Mouse (Mus musculus) hindbrain, postnatal 0 days (tissue): ENCODE results near the gene Gm47841. TPM values are rescaled to one million over a fixed set of nuclear protein-coding genes. Genes with fewer than 3 reads are reported as not detected.

ENCODE experiments used
- ATAC-seq: fragments of 200-750 bp; cut with Nextera tagmentation; 2 replicates; pipeline ENCODE4 v1.8.0; 2017; ENCODE audit warnings: mild to moderate bottlenecking, moderate TSS enrichment, moderate library complexity
- DNase-seq: peaks from one replicate; pipeline ENCODE4 v3.0.0-alpha.2; 2015; ENCODE audit warnings: low spot score
- H3K27ac ChIP-seq: fragments of 300-500 bp; sonication (generic); 2 replicates; pipeline ENCODE4 v1.5.1; 2014; ENCODE audit warnings: mild to moderate bottlenecking
- H3K27me3 ChIP-seq: fragments of 300-500 bp; sonication (generic); 2 replicates; pipeline ENCODE4 v1.6.1; 2014; ENCODE audit warnings: low read length, mixed read lengths; ENCODE audit not compliant: insufficient read depth
- H3K36me3 ChIP-seq: fragments of 300-500 bp; sonication (generic); 2 replicates; pipeline ENCODE4 v1.6.1; 2014; ENCODE audit warnings: low read length, mixed read lengths; ENCODE audit not compliant: insufficient read depth
- H3K4me1 ChIP-seq: fragments of 300-500 bp; sonication (generic); 2 replicates; pipeline ENCODE4 v1.6.1; 2014; ENCODE audit warnings: antibody characterized with exemption, low read length, mixed read lengths; ENCODE audit not compliant: insufficient read depth
- H3K4me2 ChIP-seq: fragments of 300-500 bp; sonication (generic); 2 replicates; pipeline ENCODE4 v1.6.1; 2014; ENCODE audit warnings: low read depth, mild to moderate bottlenecking, low read length, moderate library complexity, mixed read lengths
- H3K4me3 ChIP-seq: fragments of 300-500 bp; sonication (generic); 2 replicates; pipeline ENCODE4 v1.5.1; 2014; ENCODE audit warnings: low read length
- H3K9ac ChIP-seq: fragments of 300-500 bp; sonication (generic); replicated peaks from 2 replicates; pipeline ENCODE4 v1.6.1; 2014; ENCODE audit warnings: mild to moderate bottlenecking, low read length, moderate library complexity, mixed read lengths
- H3K9me3 ChIP-seq: fragments of 300-500 bp; sonication (generic); 2 replicates; pipeline ENCODE4 v1.6.1; 2016; ENCODE audit warnings: low read length, mixed read lengths
- CTCF ChIP-seq: IDR thresholded peaks from 2 replicates; pipeline ENCODE4 v1.5.1; 2016; ENCODE audit warnings: antibody characterized with exemption, control low read depth, low read depth
- WGBS: fragments of 180-500 bp; shearing (Covaris S2); extraction: QIAGEN DNeasy Blood & Tissue Kit; methylation state at CpG from one replicate; pipeline ENCODE4 v1.1.7; 2014; 5-methylcytosine and 5-hydroxymethylcytosine counted together
- polyA plus RNA-seq: library from polyadenylated mRNA; unstranded; fragments of >200 nt; fragmentation: Nextera tagmentation; extraction: Ambion mirVana; gene quantifications from 2 replicates; pipeline ENCODE4 v1.2.1, GENCODE M21; 2015
- total RNA-seq: library from RNA; depleted of rRNA; stranded (reverse); fragments of >200 nt; gene quantifications from 2 replicates; pipeline ENCODE4 v1.2.3, GENCODE M21; 2014; rRNA removed

The Gm47841 gene
- total and polyA plus RNA-seq, 2 experiments from 2014 or later, result not detected

DNA sequence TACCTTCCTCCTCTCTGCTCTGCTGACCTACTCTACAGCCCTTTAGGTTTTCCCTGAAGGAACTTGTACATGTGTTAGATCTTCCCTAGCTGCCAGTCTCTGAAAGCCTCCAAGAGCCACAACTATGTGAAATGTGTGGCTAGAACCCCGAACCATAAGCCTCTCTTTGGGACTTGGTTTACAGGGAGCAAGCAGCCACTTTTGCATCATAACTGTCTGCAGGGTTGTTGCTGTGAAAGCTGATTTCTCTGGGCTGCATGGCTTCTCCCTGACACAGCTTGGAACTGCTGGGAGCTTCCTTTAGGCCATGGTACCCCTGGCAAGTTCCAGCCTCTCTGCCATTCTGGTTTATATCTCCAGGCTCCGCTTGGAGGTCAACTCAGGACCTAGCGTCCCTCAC is 44.7 kb downstream of the Gm47841 start:
- H3K4me3 ChIP-seq, result no peak overlapping the region
- no peak overlapping the region for H3K27ac ChIP-seq
- no peak overlapping the region for H3K4me2 ChIP-seq
- H3K27me3 ChIP-seq, result no peaks in the 10 kb centered on the region
- H3K9ac ChIP-seq, result no peak overlapping the region
- 94% methylated on average over 3 of the region's 3 CpGs for WGBS
- no peak for TF ChIP-seq CTCF
- no peaks in the 10 kb centered on the region for H3K4me1 ChIP-seq
- ATAC-seq (no peak), DNase-seq (no peak)
- H3K36me3 ChIP-seq, result peaks cover 10% of the 10 kb centered on the region; the same call in 1 of the 2 replicates
- H3K9me3 ChIP-seq, result no peaks in the 10 kb centered on the region

DNA sequence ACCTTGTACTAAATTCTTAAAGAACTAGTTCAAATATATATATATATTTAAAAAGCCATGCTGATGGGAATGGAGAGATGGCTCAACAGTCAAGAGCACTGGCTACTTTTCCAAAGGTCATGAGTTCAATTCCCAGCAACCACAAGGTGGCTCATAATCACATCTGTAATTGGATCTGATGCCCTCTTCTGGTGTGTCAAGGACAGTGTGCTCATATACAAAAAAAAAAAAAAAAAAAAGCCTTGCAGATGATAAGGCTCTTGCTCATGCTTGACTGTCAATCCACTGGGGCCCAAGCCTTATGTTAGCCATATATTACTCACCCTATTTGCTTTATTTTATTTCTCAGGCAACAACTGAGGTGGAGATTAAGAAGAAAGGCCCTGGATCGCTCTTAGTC is 45.5 kb downstream of the Gm47841 start:
- ATAC-seq (no peak), DNase-seq (no peak)
- no peak overlapping the region for H3K4me2 ChIP-seq
- no peak overlapping the region for H3K9ac ChIP-seq
- H3K9me3 ChIP-seq, result no peaks in the 10 kb centered on the region
- no peaks in the 10 kb centered on the region for H3K27me3 ChIP-seq
- WGBS, result 92% methylated on average over 1 of the region's 1 CpGs
- H3K36me3 ChIP-seq, result peaks cover 10% of the 10 kb centered on the region; the same call in 1 of the 2 replicates
- H3K27ac ChIP-seq, result no peak overlapping the region
- peak; percentile 12; the same call in 1 of the 2 replicates for TF ChIP-seq CTCF
- H3K4me1 ChIP-seq, result no peaks in the 10 kb centered on the region
- no peak overlapping the region for H3K4me3 ChIP-seq

DNA sequence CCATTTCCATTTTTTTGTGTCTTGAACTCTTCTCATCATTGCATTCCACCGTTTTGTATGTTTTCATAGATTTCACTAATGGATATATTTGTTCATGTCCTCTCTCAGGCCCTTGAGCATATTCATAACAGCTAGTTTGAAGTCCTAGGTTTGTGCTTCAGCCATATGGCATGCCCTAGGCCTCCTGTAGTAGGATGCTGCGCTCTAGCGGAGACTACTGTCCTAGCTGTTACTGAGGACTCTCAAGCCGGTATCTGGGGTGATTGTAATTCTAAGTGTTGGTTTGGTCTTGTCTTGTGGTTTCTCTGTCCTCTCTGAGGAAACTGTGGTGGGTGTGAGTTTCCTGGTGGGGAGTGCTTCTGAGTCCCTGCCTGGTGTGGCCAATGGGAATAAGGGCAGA is 50.1 kb downstream of the Gm47841 start:
- ATAC-seq (peak; percentile 79), DNase-seq (peak; percentile 85)
- Histone ChIP-seq H3K4me2 (no peak overlapping the region), H3K9me3 (no peaks in the 10 kb centered on the region), H3K27ac (no peak overlapping the region), H3K36me3 (peaks cover 2% of the 10 kb centered on the region; the same call in 1 of the 2 replicates), H3K27me3 (no peaks in the 10 kb centered on the region), H3K9ac (no peak overlapping the region), H3K4me1 (no peaks in the 10 kb centered on the region), H3K4me3 (no peak overlapping the region)
- TF ChIP-seq CTCF, result peak; percentile 86
- whole genome bisulfite sequencing, result 24% methylated on average over 4 of the region's 4 CpGs

Other genes with a start within 250 kb of the Gm47841 start
- gene Scn8a, start 177.5 kb downstream of the Gm47841 start, total RNA-seq, result 40.1 and 45.7 TPM in 2 replicates
- 26.9 and 32.4 TPM in 2 replicates for gene Scn8a, start 177.5 kb downstream of the Gm47841 start, polyA plus RNA-seq
- 2.3 and 4.0 TPM in 2 replicates for gene Fignl2, start 31.2 kb upstream of the Gm47841 start, total RNA-seq
- 0.10 and 0.11 TPM in 2 replicates for gene Fignl2, start 31.2 kb upstream of the Gm47841 start, polyA plus RNA-seq
- gene Ankrd33, start 68.4 kb upstream of the Gm47841 start, total RNA-seq, result not detected in 2 replicates
- gene Ankrd33, start 68.4 kb upstream of the Gm47841 start, polyA plus RNA-seq, result not detected in 2 replicates
- 16.8 and 21.6 TPM in 2 replicates for gene Acvrl1, start 81.1 kb upstream of the Gm47841 start, total RNA-seq
- gene Acvrl1, start 81.1 kb upstream of the Gm47841 start, polyA plus RNA-seq, result 7.0 and 7.3 TPM in 2 replicates
- 74.5 and 86.2 TPM in 2 replicates for gene Acvr1b, start 126.7 kb upstream of the Gm47841 start, total RNA-seq
- gene Acvr1b, start 126.7 kb upstream of the Gm47841 start, polyA plus RNA-seq, result 14.0 and 14.6 TPM in 2 replicates
- 6.7 and 8.7 TPM in 2 replicates for gene Grasp, start 176.8 kb upstream of the Gm47841 start, total RNA-seq
- gene Grasp, start 176.8 kb upstream of the Gm47841 start, polyA plus RNA-seq, result 1.5 and 1.6 TPM in 2 replicates
- gene Nr4a1, start 206.9 kb upstream of the Gm47841 start, total RNA-seq, result 9.3 and 10.3 TPM in 2 replicates
- 5.3 and 6.5 TPM in 2 replicates for gene Nr4a1, start 206.9 kb upstream of the Gm47841 start, polyA plus RNA-seq
- gene Atg101, start 236.9 kb upstream of the Gm47841 start, total RNA-seq, result 44.1 and 52.3 TPM in 2 replicates
- gene Atg101, start 236.9 kb upstream of the Gm47841 start, polyA plus RNA-seq, result 69.1 and 75.3 TPM in 2 replicates
- gene 6030408B16Rik, start 245.8 kb upstream of the Gm47841 start, total RNA-seq, result not detected in 2 replicates
- 0.15 and 0.30 TPM in 2 replicates for gene 6030408B16Rik, start 245.8 kb upstream of the Gm47841 start, polyA plus RNA-seq